Mouse (Mus musculus): ENCODE measurements at regions not wholly inside any gene's neighbourhood (a gene's known extent, or its start where the extent isn't known, plus 50 kb on each side); places are given as distances from the start of the nearest gene placed in this dataset.

DNA sequence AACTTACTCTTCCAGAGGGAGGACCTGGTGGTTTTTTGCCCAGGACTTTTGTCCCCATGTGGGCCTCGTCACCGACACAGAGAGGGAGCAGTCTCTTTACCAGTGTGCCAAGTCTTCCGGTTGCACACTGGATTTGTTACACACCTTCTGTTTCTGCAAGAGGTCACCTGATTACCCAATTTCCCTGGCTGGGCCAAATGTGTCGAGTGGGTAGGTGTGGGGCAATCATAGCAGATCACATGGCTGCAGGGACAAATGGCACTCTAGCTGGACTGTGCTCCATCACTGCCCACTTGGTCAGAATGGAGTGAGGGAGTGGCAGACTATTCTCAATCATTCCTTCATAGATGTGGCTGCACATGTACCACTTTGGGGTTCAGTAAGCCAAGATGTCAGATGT, 61.0 kb upstream of the Fstl4 start:
- no peak for TF ChIP-seq EP300 (IDR thresholded peaks at IDR 0.05; ENCODE audit: low read depth)
- TF ChIP-seq CTCF (IDR thresholded peaks at IDR 0.05; ENCODE audit: low read depth), result no peak
